Mouse (Mus musculus): ENCODE measurements at regions not wholly inside any gene's neighbourhood (a gene's known extent, or its start where the extent isn't known, plus 50 kb on each side); places are given as distances from the start of the nearest gene placed in this dataset.

- TF ChIP-seq POLR2A (IDR thresholded peaks at IDR 0.05; ENCODE audit: extremely low read depth, insufficient read depth, low read length) (no peak), CTCF (IDR thresholded peaks at IDR 0.05; ENCODE audit: extremely low read depth, insufficient read depth, low read length) (no peak)
These were observed 89.7 kb upstream of the Frmd4a start for GRCm38 (mm10) chr2:3927853-3928252.
